Mouse (Mus musculus): ENCODE results near the gene Pdx1. TPM values are rescaled to one million over a fixed set of nuclear protein-coding genes. Genes with fewer than 3 reads are reported as not detected.

Pdx1 gene
- 0.90 and 87.7 TPM in 2 replicates for polyA plus RNA-seq (2012; rRNA removed; ENCODE audit: low replicate concordance)

GRCm38 (mm10) chr5:147269926-147270672 is at the start of gene Pdx1:
Pdx1 (plus strand) TSS chr5:147269959.

GRCm38 (mm10) chr5:147306638-147307397 is 37.1 kb downstream of the Pdx1 start, which contains the start of gene Cdx2:
Cdx2 (minus strand) TSS chr5:147307270.

GRCm38 (mm10) chr5:147322183-147322582 is 52.4 kb downstream of the Pdx1 start, which contains the start of gene Urad:
Urad (minus strand) TSS chr5:147322440.

Other genes starting within 250 kb of the Pdx1 start
- gene Lnx2, start 193.4 kb upstream of the Pdx1 start, polyA plus RNA-seq (2012; rRNA removed; ENCODE audit: low replicate concordance): 35.2 and 35.4 TPM in 2 replicates
- gene Polr1d, start 192.9 kb upstream of the Pdx1 start, polyA plus RNA-seq (2012; rRNA removed; ENCODE audit: low replicate concordance): 27.9 and 43.8 TPM in 2 replicates
- not detected in 2 replicates for gene Gsx1, start 81.3 kb upstream of the Pdx1 start, polyA plus RNA-seq (2012; rRNA removed; ENCODE audit: low replicate concordance)
- 145 and 417 TPM in 2 replicates for gene Cdx2, start 37.3 kb downstream of the Pdx1 start, polyA plus RNA-seq (2012; rRNA removed; ENCODE audit: low replicate concordance)
- gene Urad, start 52.5 kb downstream of the Pdx1 start, polyA plus RNA-seq (2012; rRNA removed; ENCODE audit: low replicate concordance): 5.0 and 5.2 TPM in 2 replicates
- 0.23 and 0.32 TPM in 2 replicates for gene Flt3, start 130.5 kb downstream of the Pdx1 start, polyA plus RNA-seq (2012; rRNA removed; ENCODE audit: low replicate concordance)
- 6.2 and 8.6 TPM in 2 replicates for gene Pan3, start 160.2 kb downstream of the Pdx1 start, polyA plus RNA-seq (2012; rRNA removed; ENCODE audit: low replicate concordance)

Measured in duodenum, adult 2 months (tissue).